Mouse (Mus musculus): ENCODE results near the gene Defb42. TPM values are rescaled to one million over a fixed set of nuclear protein-coding genes. Genes with fewer than 3 reads are reported as not detected.

The Defb42 gene
- total and polyA plus RNA-seq, 3 experiments: not detected

DNA sequence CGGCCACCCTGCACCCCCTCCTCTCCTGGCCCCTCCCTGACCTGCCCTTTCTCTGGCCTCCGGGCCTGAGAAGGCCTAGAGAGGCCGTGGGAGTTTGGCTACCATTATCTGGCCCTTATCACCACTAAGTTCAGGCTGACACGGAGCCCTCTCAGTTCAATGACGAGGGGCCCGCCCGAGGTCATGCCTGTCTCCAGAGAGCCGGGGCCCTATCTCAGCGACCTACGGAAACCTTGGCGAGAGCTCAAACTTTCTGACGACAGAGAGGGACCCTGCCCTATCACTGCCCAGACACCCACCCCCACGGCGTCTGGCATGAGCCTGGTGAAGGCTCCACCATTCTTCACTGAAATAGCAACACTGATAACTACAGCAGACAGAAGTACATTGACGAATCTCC, 20.9 kb downstream of the Defb42 start:
- peaks cover 0 to 6% of the 10 kb centered on the region in 2 experiments; a peak in 3 of 4 replicates for H3K27me3 ChIP-seq (ENCODE audit: control insufficient read depth in 1 of 2, insufficient read depth in 2 of 2, low read length in 2 of 2)
- TF ChIP-seq USF1 (IDR thresholded peaks at IDR 0.05; ENCODE audit: low read depth, low read length): no peak
- TF ChIP-seq ETS1 (IDR thresholded peaks at IDR 0.05; ENCODE audit: low read depth, low read length): 0 out of 2 replicates have a peak, but pooled peaks have one; percentile 20
- no peak overlapping the region for H3K27ac ChIP-seq (ENCODE audit: control insufficient read depth, low read depth, low read length)
- DNase-seq (ENCODE audit: low read depth, low spot score): peak; percentile 47
- peaks cover 0 to 2% of the 10 kb centered on the region in 2 experiments; a peak in 1 of 4 replicates for H3K36me3 ChIP-seq (ENCODE audit: control insufficient read depth in 1 of 2, insufficient read depth in 2 of 2, low read length in 2 of 2)
- H3K4me3 ChIP-seq (ENCODE audit: control insufficient read depth in 1 of 2, insufficient read depth in 1 of 2, low read depth in 2 of 2, low read length in 2 of 2): peak overlapping the region; percentile 37 to 44
- peaks cover 0 to 6% of the 10 kb centered on the region in 2 experiments; a peak in 1 of 4 replicates for H3K4me1 ChIP-seq (ENCODE audit: control insufficient read depth in 1 of 2, insufficient read depth in 2 of 2, low read length in 2 of 2)
- no peaks in the 10 kb centered on the region for H3K79me2 ChIP-seq (ENCODE audit: control insufficient read depth, insufficient read depth, low read length, poor library complexity)
- H3K9ac ChIP-seq (ENCODE audit: control insufficient read depth, low read depth, low read length, poor library complexity, severe bottlenecking): peak overlapping the region; percentile 26
- no peaks in the 10 kb centered on the region for H3K9me3 ChIP-seq (replicated peaks; ENCODE audit: insufficient read depth, low read length)

Other genes with a start within 250 kb of the Defb42 start
- 2.7 and 3.3 TPM in 2 replicates for gene Wdfy2, start 209.3 kb upstream of the Defb42 start, total RNA-seq (2012; rRNA removed)
- gene Wdfy2, start 209.3 kb upstream of the Defb42 start, polyA plus RNA-seq (2012; ENCODE audit: insufficient read depth in 1 of 2, insufficient read length in 2 of 2, low read depth in 1 of 2, low replicate concordance in 2 of 2, missing spikeins in 1 of 2): 1 to 10 TPM in 1 of 2 experiments, not detected in 1; 4.1 TPM
- gene Defb48, start 62.5 kb upstream of the Defb42 start, total RNA-seq (2012; rRNA removed): not detected in 2 replicates
- not detected for gene Defb48, start 62.5 kb upstream of the Defb42 start, polyA plus RNA-seq (2012; ENCODE audit: insufficient read depth in 1 of 2, insufficient read length in 2 of 2, low read depth in 1 of 2, low replicate concordance in 2 of 2, missing spikeins in 1 of 2)
- not detected in 2 replicates for gene Defb47, start 48.9 kb upstream of the Defb42 start, total RNA-seq (2012; rRNA removed)
- not detected for gene Defb47, start 48.9 kb upstream of the Defb42 start, polyA plus RNA-seq (2012; ENCODE audit: insufficient read depth in 1 of 2, insufficient read length in 2 of 2, low read depth in 1 of 2, low replicate concordance in 2 of 2, missing spikeins in 1 of 2)
- not detected in 2 replicates for gene Defb43, start 35.2 kb upstream of the Defb42 start, total RNA-seq (2012; rRNA removed)
- gene Defb43, start 35.2 kb upstream of the Defb42 start, polyA plus RNA-seq (2012; ENCODE audit: insufficient read depth in 1 of 2, insufficient read length in 2 of 2, low read depth in 1 of 2, low replicate concordance in 2 of 2, missing spikeins in 1 of 2): not detected
- not detected in 2 replicates for gene Defb30, start 3.0 kb downstream of the Defb42 start, total RNA-seq (2012; rRNA removed)
- gene Defb30, start 3.0 kb downstream of the Defb42 start, polyA plus RNA-seq (2012; ENCODE audit: insufficient read depth in 1 of 2, insufficient read length in 2 of 2, low read depth in 1 of 2, low replicate concordance in 2 of 2, missing spikeins in 1 of 2): not detected